Mouse (Mus musculus) small intestine, adult 2 months (tissue): Measurements from ENCODE around the gene Ucp2.

Source experiments
- CTCF ChIP-seq: fragments of 200-500 bp; IDR thresholded peaks from 2 replicates; pipeline ENCODE4 v1.5.1; 2012; ENCODE audit warnings: low read depth, mild to moderate bottlenecking, control low read depth, inconsistent platforms, low read length, moderate library complexity, mixed read lengths; ENCODE audit not compliant: insufficient replicate concordance, insufficient read length; ENCODE audit errors: extremely low read depth
- POLR2A ChIP-seq: fragments of 200-500 bp; IDR thresholded peaks from 2 replicates; pipeline ENCODE4 v1.6.1; 2012; ENCODE audit warnings: low read depth, mild to moderate bottlenecking, control low read depth, inconsistent platforms, low read length, moderate library complexity

DNA sequence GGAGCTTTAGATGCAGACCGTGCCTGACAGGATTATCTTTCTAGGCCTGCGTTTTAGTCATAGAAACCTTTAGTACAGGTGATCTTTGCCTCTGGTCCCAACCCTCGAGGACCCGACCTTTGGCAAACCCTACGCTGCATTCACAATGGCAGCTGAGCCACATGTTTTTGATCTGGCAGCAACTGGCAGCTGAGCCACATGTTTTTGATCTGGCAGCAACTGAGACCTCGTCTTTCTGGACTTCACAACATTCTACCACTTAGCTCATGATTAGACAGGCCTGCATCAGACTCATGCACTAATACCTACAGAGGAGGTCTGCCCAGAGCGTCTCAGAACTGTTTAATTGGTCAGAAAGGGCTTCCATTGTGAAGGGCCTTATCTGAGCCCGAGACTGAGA, 1.9 kb downstream of the Ucp2 start:
- TF ChIP-seq CTCF (no peak), POLR2A (no peak; the same call in 1 of the 2 replicates)
